Mouse (Mus musculus) c-Kit-positive CD71-positive TER-119-positive erythroid progenitor cells, embryonic 14.5 days (primary cell): ENCODE measurements at regions not wholly inside any gene's neighbourhood (a gene's known extent, or its start where the extent isn't known, plus 50 kb on each side); places are given as distances from the start of the nearest gene placed in this dataset.
A peak's percentile ranks its signal among the peaks of the same experiment; 100 is the strongest.

Experiments
- DNase-seq: peaks from one replicate; pipeline ENCODE4 v3.0.0-alpha.2; 2013; ENCODE audit warnings: low spot score

DNA sequence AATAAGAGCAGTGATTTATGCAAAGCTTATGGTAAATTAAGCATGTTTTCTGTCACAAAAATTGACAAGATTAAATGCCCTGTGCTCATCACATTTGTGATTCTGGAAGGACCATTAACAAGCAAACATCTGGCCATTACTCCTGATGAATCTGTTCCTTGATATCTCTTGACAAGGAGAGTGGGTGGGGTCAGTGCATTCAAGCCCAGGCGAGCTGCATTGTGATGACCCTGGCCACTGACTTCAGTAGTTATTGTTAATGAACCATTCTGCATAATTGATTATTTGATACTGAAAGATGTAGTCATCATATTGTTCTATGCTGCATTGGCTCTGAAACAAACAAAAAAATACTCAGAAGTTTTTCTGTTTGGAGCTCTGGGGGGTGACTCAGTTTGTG is 115.4 kb upstream of the Prmt6 start:
- DNase-seq, result no peak

GRCm38 (mm10) chr3:110361900-110362299 is 111.1 kb upstream of the Prmt6 start:
- peak; percentile 1 for DNase-seq

- DNase-seq, result no peak
Observed at GRCm38 (mm10) chr3:110356822-110357594, 106.2 kb upstream of the Prmt6 start.

DNA sequence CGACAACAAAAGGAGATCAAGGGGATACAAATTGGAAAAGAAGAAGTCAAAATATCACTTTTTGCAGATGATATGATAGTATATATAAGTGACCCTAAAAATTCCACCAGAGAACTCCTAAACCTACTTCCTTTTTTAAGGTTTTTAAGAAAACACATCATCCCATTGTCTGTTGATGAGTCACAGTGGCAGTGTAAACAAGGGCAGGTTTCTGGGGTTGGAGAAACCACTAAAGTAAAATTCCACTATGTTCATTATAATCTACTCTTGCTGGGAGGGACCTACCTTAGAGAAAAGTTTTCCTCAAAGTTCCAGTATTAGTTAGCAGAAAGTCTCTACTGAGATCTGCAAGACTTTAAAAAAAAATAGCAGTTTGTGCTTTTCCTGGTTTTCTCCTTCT is 102.9 kb upstream of the Prmt6 start:
- DNase-seq, result no peak

GRCm38 (mm10) chr3:110350075-110350474 is 99.3 kb upstream of the Prmt6 start:
- no peak for DNase-seq

GRCm38 (mm10) chr3:110349446-110349845 is 98.6 kb upstream of the Prmt6 start:
- no peak for DNase-seq

- DNase-seq, result no peak
Observed at GRCm38 (mm10) chr3:110344846-110345245, 94.0 kb upstream of the Prmt6 start.

- no peak for DNase-seq
Observed at GRCm38 (mm10) chr3:110340067-110340466, 89.3 kb upstream of the Prmt6 start.

- no peak for DNase-seq
Observed at GRCm38 (mm10) chr3:110339026-110339606, 88.3 kb upstream of the Prmt6 start.

GRCm38 (mm10) chr3:110329175-110329574 is 78.4 kb upstream of the Prmt6 start:
- no peak for DNase-seq

GRCm38 (mm10) chr3:110310270-110310669 is 59.5 kb upstream of the Prmt6 start:
- no peak for DNase-seq

DNA sequence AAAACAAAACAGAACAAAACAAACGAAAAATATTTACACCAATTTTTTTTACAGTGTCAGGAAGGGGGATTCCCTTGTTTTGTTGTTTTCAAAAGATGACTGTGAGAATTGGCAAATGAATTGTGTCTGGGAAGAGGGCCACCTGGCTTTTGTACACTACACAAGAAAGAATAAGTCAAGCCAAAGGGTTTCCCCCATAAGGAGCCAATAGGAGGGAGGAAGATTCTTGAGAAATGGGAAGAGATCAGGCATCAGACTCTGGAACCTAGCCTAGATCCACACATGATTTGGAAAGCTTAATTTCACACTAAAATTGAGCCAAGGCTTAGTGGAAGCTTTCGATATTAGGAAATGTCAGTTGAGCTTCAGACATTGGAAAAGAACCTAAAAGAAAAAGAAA is 52.4 kb upstream of the Prmt6 start:
- DNase-seq, result no peak
